Mouse (Mus musculus) layer of hippocampus, postnatal 14 days (tissue): ENCODE measurements around the gene Aoc2. TPM values are rescaled to one million over a fixed set of nuclear protein-coding genes. Genes with fewer than 3 reads are reported as not detected.
"Not testable (repeated sequence)": the region's sequence is repeated elsewhere in the genome, so short reads cannot be mapped to it uniquely, and the experiment has no call there.

Experiments used
- DNase-seq, 2 experiments: peaks; one replicate each; pipeline ENCODE4 v3.0.0; 2021 to 2022; ENCODE audit warnings: low spot score in 2 of 2, mixed read lengths in 1 of 2
- microRNA-seq, 2 experiments: library from miRNA; unstranded; fragments of <30 nt; microRNA quantifications; one replicate each; pipeline ENCODE4 v1.2.0; 2021
- total RNA-seq, 2 experiments: library from RNA; stranded (reverse); gene quantifications; 2 replicates each; pipeline ENCODE4 v1.2.3; 2021

Gene Aoc2
- total RNA-seq, 2 experiments from 2014 or later: 4.8 to 5.4 TPM

- no peak for DNase-seq
Measured at GRCm38 (mm10) chr11:101353436-101353835, 28.6 kb downstream of the Aoc2 start.

- no peak for DNase-seq
Measured at GRCm38 (mm10) chr11:101354438-101355010, 29.7 kb downstream of the Aoc2 start.

- no peak for DNase-seq
Measured at GRCm38 (mm10) chr11:101355916-101356315, 31.1 kb downstream of the Aoc2 start.

GRCm38 (mm10) chr11:101357505-101358182 lies 32.8 kb downstream of the Aoc2 start:
- no peak for DNase-seq

- no peak for DNase-seq
Measured at GRCm38 (mm10) chr11:101359776-101360175, 34.9 kb downstream of the Aoc2 start.

- DNase-seq: no peak
Measured at GRCm38 (mm10) chr11:101360651-101361113, 35.8 kb downstream of the Aoc2 start.

- no peak for DNase-seq
Measured at GRCm38 (mm10) chr11:101364531-101364931, 39.7 kb downstream of the Aoc2 start.

GRCm38 (mm10) chr11:101367326-101367935 lies 42.6 kb downstream of the Aoc2 start, which contains the start of gene G6pc:
TSS of gene G6pc (plus strand) at chr11:101367561.
- no peak for DNase-seq

- DNase-seq: no peak
Measured at GRCm38 (mm10) chr11:101370141-101370540, 45.3 kb downstream of the Aoc2 start.

GRCm38 (mm10) chr11:101374421-101374938 lies 49.6 kb downstream of the Aoc2 start:
- no peak for DNase-seq

GRCm38 (mm10) chr11:101378196-101378595 lies 53.3 kb downstream of the Aoc2 start:
- DNase-seq: not testable (repeated sequence)

GRCm38 (mm10) chr11:101378926-101379325 lies 54.1 kb downstream of the Aoc2 start:
- no peak for DNase-seq

Small RNA genes within 50 kb of the gene (microRNA-seq; reads per million reads assigned to microRNA genes)
- gene Gm25593: 0 reads per million in 2 experiments

Other genes starting within 250 kb of the Aoc2 start
- under 1 TPM; 0.38 to 0.81 TPM for gene Hsd17b1, start 246.7 kb upstream of the Aoc2 start, total RNA-seq
- 10 to 100 TPM; 32.6 to 35.7 TPM for gene Coasy, start 242.5 kb upstream of the Aoc2 start, total RNA-seq
- gene Mlx, start 237.8 kb upstream of the Aoc2 start, total RNA-seq: 10 to 100 TPM; 46.3 to 49.6 TPM
- gene Psmc3ip, start 229.6 kb upstream of the Aoc2 start, total RNA-seq: 1 to 10 TPM; 2.7 to 4.9 TPM
- gene Retreg3, start 205.2 kb upstream of the Aoc2 start, total RNA-seq: 10 to 100 TPM; 57.1 to 61.1 TPM
- gene Tubg1, start 205.1 kb upstream of the Aoc2 start, total RNA-seq: 10 to 100 TPM; 48.9 to 52.6 TPM
- gene Tubg2, start 169.2 kb upstream of the Aoc2 start, total RNA-seq: 10 to 100 TPM; 36.7 to 41.0 TPM
- gene Cntnap1, start 154.5 kb upstream of the Aoc2 start, total RNA-seq: 100 to 1,000 TPM; 137 to 149 TPM
- gene Plekhh3, start 153.7 kb upstream of the Aoc2 start, total RNA-seq: 10 to 100 TPM; 14.2 to 16.1 TPM
- gene Ccr10, start 149.6 kb upstream of the Aoc2 start, total RNA-seq: under 1 TPM in 1 of 2 experiments, not detected in 1; 0.18 TPM
- gene Ezh1, start 98.6 kb upstream of the Aoc2 start, total RNA-seq: 10 to 100 TPM; 38.2 to 40.0 TPM
- 10 to 100 TPM; 74.0 to 75.7 TPM for gene Ramp2, start 79.0 kb upstream of the Aoc2 start, total RNA-seq
- gene Vps25, start 71.4 kb upstream of the Aoc2 start, total RNA-seq: 10 to 100 TPM; 72.3 to 80.9 TPM
- 1 to 10 TPM; 6.9 to 9.4 TPM for gene Wnk4, start 64.5 kb upstream of the Aoc2 start, total RNA-seq
- gene Cntd1, start 46.1 kb upstream of the Aoc2 start, total RNA-seq: under 1 TPM; 0.33 to 0.46 TPM
- 10 to 100 TPM; 82.2 to 93.7 TPM for gene Coa3, start 45.9 kb upstream of the Aoc2 start, total RNA-seq
- 100 to 1,000 TPM; 182 to 185 TPM for gene Becn1, start 22.8 kb upstream of the Aoc2 start, total RNA-seq
- gene Psme3, start 8.8 kb upstream of the Aoc2 start, total RNA-seq: 100 to 1,000 TPM; 103 to 114 TPM
- gene Aoc3, start 5.5 kb downstream of the Aoc2 start, total RNA-seq: 1 to 10 TPM; 1.6 to 2.7 TPM
- under 1 TPM in 1 of 2 experiments, not detected in 1; 0.14 TPM for gene G6pc, start 42.5 kb downstream of the Aoc2 start, total RNA-seq
- gene Aarsd1, start 92.6 kb downstream of the Aoc2 start, total RNA-seq: 10 to 100 TPM; 41.9 to 43.7 TPM
- gene Gm27029, start 99.7 kb downstream of the Aoc2 start, total RNA-seq: 1 to 10 TPM; 4.8 to 5.7 TPM
- 10 to 100 TPM; 29.7 to 30.1 TPM for gene Rundc1, start 100.0 kb downstream of the Aoc2 start, total RNA-seq
- 1 to 10 TPM; 3.2 to 4.8 TPM for gene Ptges3l, start 100.3 kb downstream of the Aoc2 start, total RNA-seq
- gene Rpl27, start 117.2 kb downstream of the Aoc2 start, total RNA-seq: 10 to 100 TPM; 45.9 to 49.9 TPM
- gene Ifi35, start 123.3 kb downstream of the Aoc2 start, total RNA-seq: 1 to 10 TPM; 2.6 to 3.1 TPM
- gene Rnd2, start 139.9 kb downstream of the Aoc2 start, total RNA-seq: 100 to 1,000 TPM; 210 to 231 TPM
- gene Vat1, start 141.2 kb downstream of the Aoc2 start, total RNA-seq: 10 to 100 TPM; 53.0 to 64.9 TPM
- gene Brca1, start 226.9 kb downstream of the Aoc2 start, total RNA-seq: 1 to 10 TPM; 1.3 to 3.2 TPM
- gene Nbr1, start 227.1 kb downstream of the Aoc2 start, total RNA-seq: 100 to 1,000 TPM; 122 to 177 TPM